Mouse (Mus musculus) megakaryocyte, embryonic 14.5 days (primary cell): ENCODE results near the gene Fthl17a.

Experiments used
- FLI1 ChIP-seq: IDR thresholded peaks from 2 replicates; pipeline ENCODE4 v1.6.1; 2012; ENCODE audit warnings: low read length, inconsistent platforms, mixed read lengths
- GATA1 ChIP-seq: IDR thresholded peaks from 3 replicates; pipeline ENCODE4 v1.6.1; 2012; ENCODE audit warnings: mixed read lengths, low read length, inconsistent platforms, borderline replicate concordance

GRCm38 (mm10) chrX:85318576-85318975 lies 69.1 kb downstream of the Fthl17a start:
- TF ChIP-seq GATA1: no peak
- no peak for TF ChIP-seq FLI1
